Mouse (Mus musculus) forelimb bud, embryonic 11.5 days (tissue): ENCODE data around the gene Fam221a.
"Not testable (repeated sequence)": the region's sequence is repeated elsewhere in the genome, so short reads cannot be mapped to it uniquely, and the experiment has no call there.

Source experiments
- DNase-seq: peaks from one replicate; pipeline ENCODE4 v3.0.0-alpha.2; 2012; ENCODE audit warnings: low read depth, low spot score

The Fam221a gene

GRCm38 (mm10) chr6:49378328-49378727 lies 10.8 kb downstream of the Fam221a start:
- DNase-seq, result no peak

GRCm38 (mm10) chr6:49394276-49394675 lies 26.7 kb downstream of the Fam221a start:
- no peak for DNase-seq

- DNase-seq, result no peak
Measured at GRCm38 (mm10) chr6:49395316-49395715, 27.8 kb downstream of the Fam221a start, which contains the start of gene Stk31. Gene Stk31 (plus strand): TSS chr6:49395604.

GRCm38 (mm10) chr6:49397466-49397865 lies 29.9 kb downstream of the Fam221a start:
- DNase-seq, result peak; percentile 53

- peak; percentile 52 for DNase-seq
Measured at GRCm38 (mm10) chr6:49398365-49398764, 30.8 kb downstream of the Fam221a start.

GRCm38 (mm10) chr6:49410830-49411229 lies 43.3 kb downstream of the Fam221a start:
- DNase-seq, result no peak

GRCm38 (mm10) chr6:49412967-49413366 lies 45.4 kb downstream of the Fam221a start:
- not testable (repeated sequence) for DNase-seq

- DNase-seq, result no peak
Measured at GRCm38 (mm10) chr6:49415971-49416370, 48.4 kb downstream of the Fam221a start.

- no peak for DNase-seq
Measured at GRCm38 (mm10) chr6:49437306-49437705, 69.8 kb downstream of the Fam221a start.
